Mouse (Mus musculus) erythroblast, embryonic 14.5 days (primary cell): ENCODE data around the gene Zfp658.

ENCODE experiments used
- GATA1 ChIP-seq: IDR thresholded peaks from 2 replicates; pipeline ENCODE4 v1.6.1; 2012; ENCODE audit warnings: low read length, inconsistent platforms, mixed read lengths
- TAL1 ChIP-seq: IDR thresholded peaks from 3 replicates; pipeline ENCODE4 v1.6.1; 2012; ENCODE audit warnings: low read length, inconsistent platforms, mixed read lengths

GRCm38 (mm10) chr7:43606896-43607742 lies 45.1 kb downstream of the Zfp658 start, which contains the start of gene Zfp819:
- TF ChIP-seq TAL1 (no peak), GATA1 (no peak)
